Mouse (Mus musculus) urinary bladder, postnatal 4 days (tissue): Measurements from ENCODE around the gene BC035947.
"Not testable (repeated sequence)": the region's sequence is repeated elsewhere in the genome, so short reads cannot be mapped to it uniquely, and the experiment has no call there.

Experiments used
- DNase-seq, 2 experiments: peaks; one replicate each; pipeline ENCODE4 v3.0.0; 2021 to 2022; ENCODE audit warnings: low spot score in 2 of 2

Gene BC035947

DNA sequence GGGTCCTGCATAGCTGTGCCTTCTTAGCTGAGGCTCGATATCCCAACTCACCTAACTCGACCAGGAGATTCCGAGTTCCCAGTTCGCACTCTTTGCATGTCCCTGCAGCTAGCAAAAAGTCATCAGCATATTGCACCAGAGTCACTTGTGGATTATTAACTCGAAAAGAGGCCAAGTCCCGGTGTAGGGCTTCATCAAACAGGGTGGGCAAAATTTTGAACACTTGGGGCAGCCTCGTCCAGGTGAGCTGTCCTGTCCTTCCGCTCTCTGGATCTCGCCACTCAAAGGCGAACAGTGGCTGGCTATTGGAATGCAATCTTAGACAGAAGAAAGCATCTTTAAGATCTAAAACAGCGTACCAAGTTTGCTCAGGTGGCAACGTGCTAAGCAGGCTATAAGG is 10.1 kb downstream of the BC035947 start:
- not testable (repeated sequence) for DNase-seq

DNA sequence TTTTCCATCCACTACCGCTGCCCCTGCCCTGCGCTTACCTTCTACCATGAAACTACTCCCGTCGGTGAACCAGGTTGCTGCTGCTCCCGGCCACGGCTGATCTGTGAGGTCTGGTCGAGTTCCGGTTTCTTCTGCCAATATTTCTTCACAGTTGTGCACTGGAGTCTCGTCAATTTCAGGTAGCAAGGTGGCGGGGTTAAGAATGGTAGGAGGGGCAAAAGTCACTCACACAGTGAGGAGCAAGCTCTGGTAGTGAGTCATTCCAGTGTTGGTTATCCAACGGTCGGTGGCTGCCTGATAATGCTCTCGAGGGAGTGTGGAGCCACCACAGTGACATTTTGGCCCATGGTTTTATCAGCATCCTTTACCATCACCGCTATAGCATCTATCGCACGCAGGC is 10.9 kb downstream of the BC035947 start:
- no peak for DNase-seq

GRCm38 (mm10) chr1:78490143-78490542 is 21.8 kb downstream of the BC035947 start:
- DNase-seq, result no peak

- peak; percentile 84 to 89 for DNase-seq
Observed at GRCm38 (mm10) chr1:78488752-78489492, 23.0 kb downstream of the BC035947 start, which contains the start of gene Farsb. Gene Farsb, minus strand, starts transcription at chr1:78488897.

DNA sequence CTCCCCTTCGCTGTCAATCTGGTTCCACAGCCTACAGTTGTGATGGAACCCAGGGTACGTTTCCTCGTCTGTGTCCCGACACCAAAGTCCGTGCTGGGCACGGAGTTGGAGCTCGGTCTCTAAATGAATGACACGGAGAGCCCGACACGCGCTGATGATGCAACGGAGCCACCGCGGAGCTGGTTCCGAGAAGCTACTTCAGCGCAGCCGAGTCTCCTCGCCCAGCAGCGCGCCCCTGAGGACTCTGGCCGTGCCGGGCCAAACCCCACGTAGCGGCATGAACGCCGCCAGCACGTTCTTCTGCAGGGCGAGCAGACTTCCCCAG is 23.6 kb downstream of the BC035947 start:
- no peak for DNase-seq

GRCm38 (mm10) chr1:78484361-78484760 is 27.6 kb downstream of the BC035947 start:
- DNase-seq, result no peak

DNA sequence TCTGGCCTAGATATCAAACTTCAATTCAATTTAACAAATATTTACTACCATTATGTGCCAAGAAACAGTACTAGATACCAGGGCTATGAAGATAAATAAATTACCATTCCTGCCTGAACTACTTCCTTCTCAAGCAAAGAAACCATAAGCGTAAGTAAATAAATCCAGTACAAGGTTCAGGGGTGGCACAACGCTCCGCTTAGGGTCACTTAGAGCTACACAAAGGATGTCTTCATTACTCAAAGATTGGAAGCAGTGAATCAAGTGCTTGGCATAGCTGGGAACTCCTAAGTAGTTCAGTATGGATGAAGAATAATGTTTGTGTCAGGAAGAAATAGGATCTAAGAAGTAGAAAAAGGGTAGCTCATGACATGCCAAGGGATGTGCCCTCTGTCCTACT is 28.5 kb downstream of the BC035947 start:
- no peak for DNase-seq

GRCm38 (mm10) chr1:78472441-78472840 is 39.5 kb downstream of the BC035947 start:
- DNase-seq, result no peak

DNA sequence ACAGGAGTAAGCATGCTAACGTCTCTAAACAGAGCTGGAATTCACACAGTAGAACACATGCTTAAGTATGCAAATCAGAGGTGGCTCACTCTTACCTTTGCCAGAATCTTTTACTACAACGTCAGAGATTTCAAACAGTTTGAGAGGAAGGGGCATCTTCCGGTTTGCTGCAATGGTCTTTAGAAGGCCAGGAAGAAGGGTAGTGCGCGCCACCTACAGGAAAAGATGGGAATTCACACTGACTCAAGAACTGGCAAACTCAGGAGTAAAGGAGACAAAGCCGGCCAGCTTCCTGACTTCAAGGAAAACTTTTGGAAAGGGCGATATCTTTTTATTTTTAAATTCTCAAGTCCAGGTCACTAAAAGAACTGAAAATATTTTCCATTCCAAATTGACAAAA is 57.3 kb downstream of the BC035947 start:
- no peak for DNase-seq

- no peak for DNase-seq
Observed at GRCm38 (mm10) chr1:78453886-78454285, 58.1 kb downstream of the BC035947 start.

DNA sequence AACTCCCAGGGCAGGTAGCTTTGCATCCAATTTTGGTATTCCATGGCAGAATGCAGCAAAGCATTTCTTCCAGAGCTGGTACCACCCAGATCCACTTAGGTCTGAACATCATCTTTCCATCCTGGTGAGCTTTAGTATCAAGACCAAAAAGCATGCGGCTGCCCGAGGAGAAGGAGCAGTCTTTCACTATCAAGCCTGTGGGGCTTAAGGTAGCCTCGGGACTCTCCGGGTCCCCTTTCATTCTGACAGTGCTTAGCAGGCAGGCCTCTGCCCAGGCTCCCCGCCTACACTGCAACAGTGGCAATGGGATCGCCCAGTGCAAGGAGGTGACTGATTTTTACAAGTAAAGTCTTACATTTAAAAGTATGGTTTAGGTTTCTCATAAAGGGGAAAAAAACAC is 59.4 kb downstream of the BC035947 start:
- no peak for DNase-seq

DNA sequence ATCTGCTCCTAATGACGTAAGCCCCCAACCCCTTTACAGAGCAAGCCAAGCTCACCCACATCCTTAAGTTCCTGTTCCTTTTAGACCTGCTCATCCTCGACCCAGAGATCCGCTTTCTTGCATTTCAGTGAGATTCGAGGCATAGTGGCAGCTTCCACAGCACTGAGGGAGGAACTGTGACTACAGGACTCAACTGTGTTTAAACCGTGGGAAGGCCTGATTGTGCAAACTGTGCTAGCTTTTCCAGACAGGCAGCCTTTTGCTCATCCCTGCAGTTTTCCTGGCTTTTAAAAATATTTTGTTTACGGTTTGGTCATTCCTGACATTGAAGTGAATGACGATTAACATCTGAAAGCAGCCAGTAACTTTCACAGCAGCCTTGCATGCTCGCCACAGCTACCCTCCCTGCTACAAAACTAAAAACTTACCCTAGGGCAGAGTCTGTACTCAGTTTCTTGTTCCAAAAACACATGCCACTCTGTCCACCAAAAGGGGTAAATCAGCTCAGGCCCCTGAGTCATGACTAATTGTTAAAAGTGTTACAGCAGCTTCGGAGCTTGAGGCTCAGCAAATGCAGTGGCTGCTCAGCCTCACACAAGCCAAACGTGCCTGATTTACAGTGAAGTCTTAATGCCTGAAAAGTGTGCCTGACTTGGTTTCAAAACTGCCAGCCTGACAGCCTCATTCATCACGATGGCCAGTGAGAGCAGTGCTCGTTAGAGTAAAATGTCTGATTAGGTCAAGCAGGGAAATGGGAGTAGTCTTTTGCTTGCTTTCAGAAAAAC is 60.7 kb downstream of the BC035947 start:
- DNase-seq, result no peak

DNA sequence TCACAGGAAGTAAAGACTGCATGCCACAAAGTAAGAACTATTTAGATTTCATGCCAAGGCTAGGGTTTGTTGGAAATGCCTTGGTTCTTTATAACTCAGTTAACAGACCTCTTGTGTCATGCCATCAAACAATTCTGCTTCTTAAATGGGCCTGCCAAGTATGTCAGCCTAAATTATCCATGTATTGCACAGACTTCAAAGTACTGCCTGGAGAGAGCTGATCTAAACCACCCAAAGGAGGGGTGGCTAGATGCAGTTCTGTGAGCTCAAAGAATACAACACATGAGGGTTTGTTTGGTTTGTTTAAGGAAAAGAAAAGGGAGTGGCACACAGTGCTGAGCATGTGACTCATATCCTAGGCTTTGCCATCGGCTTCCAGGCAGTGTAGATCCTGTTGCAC is 63.9 kb downstream of the BC035947 start:
- DNase-seq, result no peak
